In genomic region chr11:98971316-98972031, GRCm38 (mm10) we compare ENCODE assay signal across 8 mouse cellular contexts. TPM values are rescaled to one million over a fixed set of nuclear protein-coding genes. Genes with fewer than 3 reads are reported as not detected.
A peak's percentile ranks its signal among the peaks of the same experiment; 100 is the strongest.
DNase-seq lines count a peak whose midpoint lies in the region; TF ChIP-seq lines count a peak whose summit lies in the region.

No protein-coding gene starts in this region.

- WGBS in thymus, adult 2 months = 90% methylated on average over 23 of the region's 23 CpGs

- H3K27me3 ChIP-seq in thymus, adult 2 months (ENCODE audit: control insufficient read depth, insufficient read depth, low read length) = no peaks in the 10 kb centered on the region

- H3K27ac ChIP-seq in thymus, adult 2 months (ENCODE audit: control insufficient read depth, insufficient read depth, low read length) = no peak overlapping the region

- H3K4me1 ChIP-seq in thymus, adult 2 months (replicated peaks; ENCODE audit: control insufficient read depth, insufficient read depth, low read length) = peaks cover 27% of the 10 kb centered on the region

- TF ChIP-seq CTCF in thymus, adult 2 months (IDR thresholded peaks at IDR 0.05; ENCODE audit: borderline replicate concordance, control insufficient read depth, extremely low read depth, insufficient read depth, low read length, poor library complexity) = no peak

- H3K36me3 ChIP-seq in thymus, adult 2 months (ENCODE audit: control insufficient read depth, insufficient read depth, low read length) = peaks cover 45% of the 10 kb centered on the region

- intact Hi-C loops in heart, postnatal 10 days (cut with DNase I) = loop anchor here (1.0 to 5.0 kb wide), 3 partner anchors 38 to 109 kb away; partner anchors contain the start of gene Wipf2

- TF ChIP-seq POLR2A in thymus, adult 2 months (IDR thresholded peaks at IDR 0.05; ENCODE audit: control insufficient read depth, extremely low read depth, insufficient read depth, low read length, poor library complexity) = no peak

- no peak overlapping the region for H3K4me3 ChIP-seq in thymus, adult 2 months (ENCODE audit: control insufficient read depth, insufficient read depth, low read length)

- peak; percentile 35 for DNase-seq in embryo, embryonic 11 days
- DNase-seq in embryo, embryonic 9.5 days (ENCODE audit: extremely low spot score) = no peak
- DNase-seq in urinary bladder, postnatal 14 days (ENCODE audit: low spot score) = peak; percentile 52
- DNase-seq in urinary bladder, adult 2 months (ENCODE audit: low spot score) = no peak
- peak; percentile 84 to 88 for DNase-seq in heart, postnatal 10 days
- peak; percentile 68 to 83 for DNase-seq in lung, postnatal 4 days
- DNase-seq in thymus, adult 2 months = no peak
- DNase-seq in urinary bladder, postnatal 10 days (ENCODE audit: low spot score) = no peak

RNA-seq across cellular contexts. Expression of gene Gjd3, which starts 11.3 kb away (rescaled TPM):
- 0.55 and 0.87 TPM in 2 replicates for polyA plus RNA-seq in urinary bladder, adult 2 months (2012; rRNA removed)
- total RNA-seq in heart, postnatal 10 days (2021) = 1 to 10 TPM; 1.3 to 2.0 TPM
- 1.3 and 1.9 TPM in 2 replicates for polyA plus RNA-seq in thymus, adult 2 months (2012; rRNA removed)

RNA-seq across cellular contexts. Expression of gene Rara, which starts 43.9 kb away (rescaled TPM):
- polyA plus RNA-seq in urinary bladder, adult 2 months (2012; rRNA removed) = 8.5 and 13.7 TPM in 2 replicates
- 10 to 100 TPM; 31.9 to 33.0 TPM for total RNA-seq in heart, postnatal 10 days (2021)
- 63.5 and 74.1 TPM in 2 replicates for polyA plus RNA-seq in thymus, adult 2 months (2012; rRNA removed)

RNA-seq across cellular contexts. Expression of gene Top2a, which starts 52.5 kb away (rescaled TPM):
- polyA plus RNA-seq in urinary bladder, adult 2 months (2012; rRNA removed) = 4.7 and 6.0 TPM in 2 replicates
- 10 to 100 TPM; 53.3 to 57.0 TPM for total RNA-seq in heart, postnatal 10 days (2021)
- 59.2 and 85.6 TPM in 2 replicates for polyA plus RNA-seq in thymus, adult 2 months (2012; rRNA removed)

Comparison
In these comparisons a context has a peak if more than half of its experiments do, and no peak if none do; other contexts are left out.
1. DNase-seq: peak in embryo, embryonic 11 days (single experiment), urinary bladder, postnatal 14 days (single experiment), heart, postnatal 10 days (2 of 2) and lung, postnatal 4 days (2 of 2); none in embryo, embryonic 9.5 days (single experiment), urinary bladder, adult 2 months (single experiment), thymus, adult 2 months (single experiment) and urinary bladder, postnatal 10 days (single experiment).